Mouse (Mus musculus) embryonic facial prominence, embryonic 12.5 days (tissue): ENCODE measurements around the gene Gm12258. TPM values are rescaled to one million over a fixed set of nuclear protein-coding genes. Genes with fewer than 3 reads are reported as not detected.

Experiments used
- ATAC-seq: fragments of 200-750 bp; cut with Nextera tagmentation; 2 replicates; pipeline ENCODE4 v1.8.0; 2017; ENCODE audit not compliant: insufficient number of reproducible peaks, insufficient read depth, low FRiP score, low TSS enrichment
- H3K27ac ChIP-seq: fragments of 300-500 bp; sonication (generic); 2 replicates; pipeline ENCODE4 v1.5.1; 2016; ENCODE audit warnings: mild to moderate bottlenecking
- H3K27me3 ChIP-seq: fragments of 300-500 bp; sonication (generic); 2 replicates; pipeline ENCODE4 v1.6.1; 2016; ENCODE audit warnings: mild to moderate bottlenecking, moderate library complexity
- H3K36me3 ChIP-seq: fragments of 300-500 bp; sonication (generic); 2 replicates; pipeline ENCODE4 v1.6.1; 2016; ENCODE audit warnings: mild to moderate bottlenecking
- H3K4me1 ChIP-seq: fragments of 300-500 bp; sonication (generic); 2 replicates; pipeline ENCODE4 v1.6.1; 2016
- H3K4me2 ChIP-seq: fragments of 300-500 bp; sonication (generic); replicated peaks from 2 replicates; pipeline ENCODE4 v1.6.1; 2016; ENCODE audit warnings: mild to moderate bottlenecking, moderate library complexity
- H3K4me3 ChIP-seq: fragments of 300-500 bp; sonication (generic); 2 replicates; pipeline ENCODE4 v1.5.1; 2016; ENCODE audit warnings: mild to moderate bottlenecking
- H3K9ac ChIP-seq: fragments of 300-500 bp; sonication (generic); 2 replicates; pipeline ENCODE4 v1.6.1; 2016; ENCODE audit warnings: mild to moderate bottlenecking, moderate library complexity
- H3K9me3 ChIP-seq: fragments of 300-500 bp; sonication (generic); 2 replicates; pipeline ENCODE4 v1.6.1; 2016; ENCODE audit warnings: mild to moderate bottlenecking, moderate library complexity
- WGBS: fragments of 180-500 bp; shearing (Covaris S2); methylation state at CpG from one replicate; pipeline ENCODE4 v1.1.7; 2016; 5-methylcytosine and 5-hydroxymethylcytosine counted together
- polyA plus RNA-seq: library from polyadenylated mRNA; unstranded; fragments of >200 nt; fragmentation: Nextera tagmentation; extraction: Ambion mirVana; gene quantifications from 2 replicates; pipeline ENCODE4 v1.2.1, GENCODE M21; 2016

The Gm12258 gene
- polyA plus RNA-seq, 1 experiment from 2014 or later = 14.4 TPM

- no peaks in the 10 kb centered on the region for H3K27me3 ChIP-seq
- 48% methylated on average over 9 of the region's 9 CpGs for WGBS
- H3K9me3 ChIP-seq = no peaks in the 10 kb centered on the region
- H3K9ac ChIP-seq = peak overlapping the region; percentile 72
- ATAC-seq = no peak
- H3K4me3 ChIP-seq = peak overlapping the region; percentile 77
- H3K27ac ChIP-seq = 0 out of 2 replicates have a peak overlapping the region, but pooled peaks have one; percentile 9
- peak overlapping the region; percentile 88 for H3K4me2 ChIP-seq
- H3K36me3 ChIP-seq = peaks cover 26% of the 10 kb centered on the region
- peaks cover 6% of the 10 kb centered on the region for H3K4me1 ChIP-seq
These were observed 678 bp downstream of the Gm12258 start for GRCm38 (mm10) chr11:58847636-58848035.

- ATAC-seq = no peak
- H3K4me1 ChIP-seq = peaks cover 6% of the 10 kb centered on the region
- no peak overlapping the region for H3K4me2 ChIP-seq
- H3K4me3 ChIP-seq = no peak overlapping the region
- peaks cover 38% of the 10 kb centered on the region for H3K36me3 ChIP-seq
- H3K9ac ChIP-seq = no peak overlapping the region
- H3K27me3 ChIP-seq = no peaks in the 10 kb centered on the region
- WGBS = 76% methylated on average over 2 of the region's 2 CpGs
- no peaks in the 10 kb centered on the region for H3K9me3 ChIP-seq
- H3K27ac ChIP-seq = no peak overlapping the region
These were observed 2.8 kb downstream of the Gm12258 start for GRCm38 (mm10) chr11:58849731-58850130.

GRCm38 (mm10) chr11:58860744-58861143 is 13.8 kb downstream of the Gm12258 start:
- no peaks in the 10 kb centered on the region for H3K27me3 ChIP-seq
- H3K4me1 ChIP-seq = no peaks in the 10 kb centered on the region
- 96% methylated on average over 8 of the region's 8 CpGs for WGBS
- H3K9me3 ChIP-seq = peaks cover 24% of the 10 kb centered on the region
- no peak for ATAC-seq
- H3K4me2 ChIP-seq = no peak overlapping the region
- H3K4me3 ChIP-seq = no peak overlapping the region
- no peak overlapping the region for H3K9ac ChIP-seq
- H3K36me3 ChIP-seq = peaks cover 52% of the 10 kb centered on the region
- H3K27ac ChIP-seq = no peak overlapping the region

- H3K4me3 ChIP-seq = peak within 1 kb of the TSS; percentile 67
- 0 out of 2 replicates have a peak, but pooled peaks cover 9% of the 10 kb centered on the region for H3K36me3 ChIP-seq
- H3K9ac ChIP-seq = peak within 1 kb of the TSS; percentile 76
- peaks cover 11% of the 10 kb centered on the region for H3K4me1 ChIP-seq
- peak; percentile 92 for ATAC-seq
- no peaks in the 10 kb centered on the region for H3K27me3 ChIP-seq
- peak within 1 kb of the TSS; percentile 73 for H3K4me2 ChIP-seq
- WGBS = 8% methylated on average over 37 of the region's 37 CpGs
- H3K9me3 ChIP-seq = no peaks in the 10 kb centered on the region
- peak within 1 kb of the TSS; percentile 73 for H3K27ac ChIP-seq
These were observed 20.3 kb downstream of the Gm12258 start, which contains the start of gene 2810021J22Rik for GRCm38 (mm10) chr11:58867039-58867953. TSS of gene 2810021J22Rik (plus strand) at chr11:58867216.

GRCm38 (mm10) chr11:58867954-58868330 is 21.0 kb downstream of the Gm12258 start:
- peaks cover 11% of the 10 kb centered on the region for H3K4me1 ChIP-seq
- peak overlapping the region; percentile 67 for H3K4me3 ChIP-seq
- H3K4me2 ChIP-seq = peak overlapping the region; percentile 73
- H3K36me3 ChIP-seq = 0 out of 2 replicates have a peak, but pooled peaks cover 9% of the 10 kb centered on the region
- ATAC-seq = no peak
- H3K9me3 ChIP-seq = no peaks in the 10 kb centered on the region
- WGBS = 87% methylated on average over 6 of the region's 6 CpGs
- H3K27me3 ChIP-seq = no peaks in the 10 kb centered on the region
- peak overlapping the region; percentile 76; the same call in 1 of the 2 replicates for H3K9ac ChIP-seq
- H3K27ac ChIP-seq = no peak overlapping the region

- no peak overlapping the region for H3K9ac ChIP-seq
- H3K4me3 ChIP-seq = no peak overlapping the region
- no peak overlapping the region for H3K27ac ChIP-seq
- no peak for ATAC-seq
- peaks cover 11% of the 10 kb centered on the region for H3K4me1 ChIP-seq
- no peak overlapping the region for H3K4me2 ChIP-seq
- 84% methylated on average over 4 of the region's 4 CpGs for WGBS
- H3K36me3 ChIP-seq = 0 out of 2 replicates have a peak, but pooled peaks cover 9% of the 10 kb centered on the region
- H3K27me3 ChIP-seq = no peaks in the 10 kb centered on the region
- no peaks in the 10 kb centered on the region for H3K9me3 ChIP-seq
These were observed 24.0 kb downstream of the Gm12258 start for GRCm38 (mm10) chr11:58870961-58871360.

- no peak for ATAC-seq
- Histone ChIP-seq H3K9ac (no peak overlapping the region), H3K27ac (no peak overlapping the region), H3K27me3 (no peaks in the 10 kb centered on the region), H3K4me1 (no peaks in the 10 kb centered on the region), H3K4me3 (no peak overlapping the region), H3K9me3 (no peaks in the 10 kb centered on the region), H3K4me2 (no peak overlapping the region), H3K36me3 (peaks cover 40% of the 10 kb centered on the region)
- 85% methylated on average over 8 of the region's 8 CpGs for WGBS
These were observed 36.8 kb downstream of the Gm12258 start for GRCm38 (mm10) chr11:58883756-58884155.

- Histone ChIP-seq H3K36me3 (peaks cover 51% of the 10 kb centered on the region), H3K9ac (no peak overlapping the region), H3K27ac (no peak overlapping the region), H3K9me3 (no peaks in the 10 kb centered on the region), H3K4me2 (no peak overlapping the region), H3K4me1 (no peaks in the 10 kb centered on the region), H3K4me3 (no peak overlapping the region), H3K27me3 (no peaks in the 10 kb centered on the region)
- no peak for ATAC-seq
- 92% methylated on average over 10 of the region's 10 CpGs for WGBS
These were observed 43.6 kb downstream of the Gm12258 start for GRCm38 (mm10) chr11:58890511-58890910.

- Histone ChIP-seq H3K4me2 (no peak overlapping the region), H3K9ac (no peak overlapping the region), H3K9me3 (no peaks in the 10 kb centered on the region), H3K36me3 (peaks cover 63% of the 10 kb centered on the region), H3K27ac (no peak overlapping the region), H3K4me3 (no peak overlapping the region), H3K27me3 (no peaks in the 10 kb centered on the region), H3K4me1 (no peaks in the 10 kb centered on the region)
- ATAC-seq = no peak
- 71% methylated on average over 6 of the region's 6 CpGs for WGBS
These were observed 47.5 kb downstream of the Gm12258 start for GRCm38 (mm10) chr11:58894456-58894855.

GRCm38 (mm10) chr11:58897485-58897884 is 50.5 kb downstream of the Gm12258 start:
- H3K4me1 ChIP-seq = peaks cover 1% of the 10 kb centered on the region; the same call in 1 of the 2 replicates
- no peaks in the 10 kb centered on the region for H3K9me3 ChIP-seq
- peaks cover 56% of the 10 kb centered on the region for H3K36me3 ChIP-seq
- no peak overlapping the region for H3K4me3 ChIP-seq
- H3K27me3 ChIP-seq = no peaks in the 10 kb centered on the region
- ATAC-seq = no peak
- WGBS = 86% methylated on average over 6 of the region's 6 CpGs
- H3K4me2 ChIP-seq = no peak overlapping the region
- H3K9ac ChIP-seq = no peak overlapping the region
- no peak overlapping the region for H3K27ac ChIP-seq

- Histone ChIP-seq H3K9me3 (no peaks in the 10 kb centered on the region), H3K27me3 (no peaks in the 10 kb centered on the region), H3K27ac (no peak overlapping the region), H3K4me3 (no peak overlapping the region), H3K9ac (no peak overlapping the region), H3K4me1 (peaks cover 6% of the 10 kb centered on the region; the same call in 1 of the 2 replicates), H3K4me2 (no peak overlapping the region), H3K36me3 (peaks cover 37% of the 10 kb centered on the region)
- ATAC-seq = no peak
These were observed 54.1 kb downstream of the Gm12258 start for GRCm38 (mm10) chr11:58901080-58901479.
